Mouse (Mus musculus) frontal cortex, postnatal 36 days (tissue): Measurements from ENCODE around the gene Fbxl14.
A peak's percentile ranks its signal among the peaks of the same experiment; 100 is the strongest.
"Not testable (repeated sequence)": the region's sequence is repeated elsewhere in the genome, so short reads cannot be mapped to it uniquely, and the experiment has no call there.

Experiments
- DNase-seq, 2 experiments: peaks; one replicate each; pipeline ENCODE4 v3.0.0; 2022; ENCODE audit warnings: low spot score in 2 of 2

The Fbxl14 gene

GRCm38 (mm10) chr6:119470777-119471176 is 8.7 kb upstream of the Fbxl14 start:
- DNase-seq, result no peak

- no peak for DNase-seq
Observed at GRCm38 (mm10) chr6:119472135-119472534, 7.3 kb upstream of the Fbxl14 start.

- no peak for DNase-seq
Observed at GRCm38 (mm10) chr6:119472705-119473104, 6.8 kb upstream of the Fbxl14 start.

- DNase-seq, result no peak
Observed at GRCm38 (mm10) chr6:119473446-119473845, 6.0 kb upstream of the Fbxl14 start.

GRCm38 (mm10) chr6:119473992-119474391 is 5.5 kb upstream of the Fbxl14 start:
- no peak for DNase-seq

GRCm38 (mm10) chr6:119475988-119476387 is 3.5 kb upstream of the Fbxl14 start:
- no peak for DNase-seq

GRCm38 (mm10) chr6:119477686-119478310 is 1.7 kb upstream of the Fbxl14 start:
- no peak for DNase-seq

GRCm38 (mm10) chr6:119478560-119479342 is 717 bp upstream of the Fbxl14 start:
- peak; percentile 88 to 89 for DNase-seq

- DNase-seq, result peak; percentile 46 to 57
Observed at GRCm38 (mm10) chr6:119479876-119480705, 623 bp downstream of the Fbxl14 start.

GRCm38 (mm10) chr6:119480706-119481331 is 1.4 kb downstream of the Fbxl14 start:
- DNase-seq, result no peak

- DNase-seq, result not testable (repeated sequence)
Observed at GRCm38 (mm10) chr6:119481741-119482390, 2.4 kb downstream of the Fbxl14 start.

GRCm38 (mm10) chr6:119482958-119483600 is 3.6 kb downstream of the Fbxl14 start:
- DNase-seq, result peak; percentile 33

- DNase-seq, result no peak
Observed at GRCm38 (mm10) chr6:119485486-119485885, 6.0 kb downstream of the Fbxl14 start.

- DNase-seq, result no peak
Observed at GRCm38 (mm10) chr6:119486381-119487084, 7.1 kb downstream of the Fbxl14 start.

GRCm38 (mm10) chr6:119487085-119487458 is 7.6 kb downstream of the Fbxl14 start:
- no peak for DNase-seq

GRCm38 (mm10) chr6:119487619-119488018 is 8.2 kb downstream of the Fbxl14 start:
- DNase-seq, result no peak

- no peak for DNase-seq
Observed at GRCm38 (mm10) chr6:119489765-119490164, 10.3 kb downstream of the Fbxl14 start.

- DNase-seq, result no peak
Observed at GRCm38 (mm10) chr6:119490549-119490948, 11.1 kb downstream of the Fbxl14 start.

- no peak for DNase-seq
Observed at GRCm38 (mm10) chr6:119491006-119491405, 11.5 kb downstream of the Fbxl14 start.

- no peak for DNase-seq
Observed at GRCm38 (mm10) chr6:119491997-119492629, 12.6 kb downstream of the Fbxl14 start.
